Mouse (Mus musculus): ENCODE measurements at regions not wholly inside any gene's neighbourhood (a gene's known extent, or its start where the extent isn't known, plus 50 kb on each side); places are given as distances from the start of the nearest gene placed in this dataset.
A peak's percentile ranks its signal among the peaks of the same experiment; 100 is the strongest.
"Not testable (repeated sequence)": the region's sequence is repeated elsewhere in the genome, so short reads cannot be mapped to it uniquely, and the experiment has no call there.

GRCm38 (mm10) chr16:29736211-29736610 is 157.1 kb downstream of the Opa1 start:
- intact Hi-C loops (cut with DNase I): loop anchor here (10.0 kb wide), 1 partner anchor 569 kb away; no protein-coding TSS in a partner anchor
- DNase-seq (ENCODE audit: low spot score in 2 of 2): no peak

- intact Hi-C loops (cut with DNase I): loop anchor here (10.0 kb wide), 1 partner anchor 567 kb away; no protein-coding TSS in a partner anchor
- no peak for DNase-seq (ENCODE audit: low spot score in 2 of 2)
These were observed 158.9 kb downstream of the Opa1 start for GRCm38 (mm10) chr16:29738075-29738474.

- DNase-seq (ENCODE audit: low spot score in 2 of 2): no peak
- intact Hi-C loops (cut with DNase I): no loop called here
These were observed 163.5 kb downstream of the Opa1 start for GRCm38 (mm10) chr16:29742497-29743230.

- intact Hi-C loops (cut with DNase I): no loop called here
- no peak for DNase-seq (ENCODE audit: low spot score in 2 of 2)
These were observed 166.4 kb downstream of the Opa1 start for GRCm38 (mm10) chr16:29745486-29745885.

- DNase-seq (ENCODE audit: low spot score in 2 of 2): no peak
- intact Hi-C loops (cut with DNase I): no loop called here
These were observed 167.1 kb downstream of the Opa1 start for GRCm38 (mm10) chr16:29746245-29746644.

- DNase-seq (ENCODE audit: low spot score in 2 of 2): no peak
- intact Hi-C loops (cut with DNase I): no loop called here
These were observed 170.0 kb downstream of the Opa1 start for GRCm38 (mm10) chr16:29749167-29749566.

- intact Hi-C loops (cut with DNase I): no loop called here
- DNase-seq (ENCODE audit: low spot score in 2 of 2): no peak
These were observed 175.6 kb downstream of the Opa1 start for GRCm38 (mm10) chr16:29754579-29755199.

- intact Hi-C loops (cut with DNase I): no loop called here
- no peak for DNase-seq (ENCODE audit: low spot score in 2 of 2)
These were observed 179.1 kb downstream of the Opa1 start for GRCm38 (mm10) chr16:29758246-29758645.

- intact Hi-C loops (cut with DNase I): no loop called here
- no peak for DNase-seq (ENCODE audit: low spot score in 2 of 2)
These were observed 180.3 kb downstream of the Opa1 start for GRCm38 (mm10) chr16:29759416-29759815.

- intact Hi-C loops (cut with DNase I): no loop called here
These were observed 181.5 kb downstream of the Opa1 start for GRCm38 (mm10) chr16:29760627-29761026.

GRCm38 (mm10) chr16:29761779-29762277 is 182.7 kb downstream of the Opa1 start:
- intact Hi-C loops (cut with DNase I): no loop called here
- DNase-seq (ENCODE audit: low spot score in 2 of 2): peak; percentile 17 to 23

More at GRCm38 (mm10) chr16:29760627-29761026, 181.5 kb downstream of the Opa1 start:
- no peak for DNase-seq (ENCODE audit: low spot score in 2 of 2)

- intact Hi-C loops (cut with DNase I): no loop called here
These were observed 185.2 kb downstream of the Opa1 start for GRCm38 (mm10) chr16:29764376-29764775.

GRCm38 (mm10) chr16:29765801-29766200 is 186.7 kb downstream of the Opa1 start:
- DNase-seq (ENCODE audit: low spot score in 2 of 2); intact Hi-C loops (cut with DNase I): not testable (repeated sequence)

More at GRCm38 (mm10) chr16:29764376-29764775, 185.2 kb downstream of the Opa1 start:
- DNase-seq (ENCODE audit: low spot score in 2 of 2): no peak

- intact Hi-C loops (cut with DNase I): no loop called here
- DNase-seq (ENCODE audit: low spot score in 2 of 2): no peak
These were observed 192.2 kb downstream of the Opa1 start for GRCm38 (mm10) chr16:29771320-29771719.

GRCm38 (mm10) chr16:29771728-29772608 is 192.8 kb downstream of the Opa1 start:
- intact Hi-C loops (cut with DNase I): no loop called here

GRCm38 (mm10) chr16:29772609-29772988 is 193.5 kb downstream of the Opa1 start:
- no peak for DNase-seq (ENCODE audit: low spot score in 2 of 2)
- intact Hi-C loops (cut with DNase I): no loop called here

More at GRCm38 (mm10) chr16:29771728-29772608, 192.8 kb downstream of the Opa1 start:
- peak in 1 of 2 experiments; percentile 28 for DNase-seq (ENCODE audit: low spot score in 2 of 2)

- intact Hi-C loops (cut with DNase I): no loop called here
- DNase-seq (ENCODE audit: low spot score in 2 of 2): peak in 1 of 2 experiments; percentile 24
These were observed 193.9 kb downstream of the Opa1 start for GRCm38 (mm10) chr16:29773056-29773455.

- no peak for DNase-seq (ENCODE audit: low spot score in 2 of 2)
- intact Hi-C loops (cut with DNase I): no loop called here
These were observed 195.8 kb downstream of the Opa1 start for GRCm38 (mm10) chr16:29774949-29775348.

GRCm38 (mm10) chr16:29775879-29776278 is 196.7 kb downstream of the Opa1 start:
- no peak for DNase-seq (ENCODE audit: low spot score in 2 of 2)
- intact Hi-C loops (cut with DNase I): no loop called here

- no peak for DNase-seq (ENCODE audit: low spot score in 2 of 2)
- intact Hi-C loops (cut with DNase I): no loop called here
These were observed 203.3 kb downstream of the Opa1 start for GRCm38 (mm10) chr16:29782441-29782840.

All from left cerebral cortex, postnatal 14 days (tissue).